10 mouse cellular contexts compared by ENCODE assay signal in the genomic region with DNA sequence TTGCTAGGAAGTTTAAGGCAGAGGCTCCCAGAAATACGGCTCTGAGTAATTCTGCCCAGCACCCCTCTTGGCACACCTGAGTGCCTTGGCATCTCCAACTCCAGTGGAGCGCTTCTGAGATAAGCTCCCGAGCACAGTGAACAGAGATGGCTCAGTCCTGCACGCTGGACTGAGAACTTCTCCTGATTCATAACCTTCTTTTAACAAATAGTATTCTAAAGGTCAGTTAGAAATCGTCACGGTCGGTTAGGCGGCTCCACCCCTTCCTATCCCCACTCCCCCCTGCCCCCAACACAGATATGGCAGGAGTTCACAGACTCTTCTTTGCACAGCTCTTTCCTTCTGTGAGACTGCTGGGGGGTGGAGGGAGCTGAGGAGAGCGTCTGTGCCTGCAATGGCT.
DNase-seq lines count a peak whose midpoint lies in the region; ATAC-seq and TF ChIP-seq lines count a peak whose summit lies in the region.
"Had no signal": no experiment of that assay in that cellular context is flagged by ENCODE, and none has a peak within 500 bp of the region (broad histone marks: within the 10 kb centered on the region; RNA-seq: fewer than 3 reads in every experiment).

No protein-coding gene starts in this region.

- 20% methylated on average over 9 of the region's 9 CpGs for WGBS in cerebellum, adult 2 months
- WGBS in midbrain, embryonic 14.5 days = 53% methylated on average over 9 of the region's 9 CpGs

- no peak for ATAC-seq in cerebellum, adult (ENCODE audit: insufficient number of reproducible peaks, low FRiP score, low TSS enrichment)
- ATAC-seq in midbrain, embryonic 14.5 days (ENCODE audit: low FRiP score, low TSS enrichment) = no peak

- H3K9me3 ChIP-seq in midbrain, embryonic 14.5 days (ENCODE audit: control insufficient read depth, low read length) = no peaks in the 10 kb centered on the region
- H3K9me3 ChIP-seq: hindbrain, embryonic 15.5 days had no signal

- peaks cover 24% of the 10 kb centered on the region for H3K4me1 ChIP-seq in cerebellum, adult 2 months (ENCODE audit: control insufficient read depth, insufficient read depth, low read length)
- peaks cover 4% of the 10 kb centered on the region; the same call in 1 of the 2 replicates for H3K4me1 ChIP-seq in midbrain, embryonic 14.5 days (ENCODE audit: control insufficient read depth, insufficient read depth, low read length)

- no peaks in the 10 kb centered on the region for H3K27me3 ChIP-seq in cerebellum, adult 2 months (ENCODE audit: control insufficient read depth, insufficient read depth, low read length)
- no peaks in the 10 kb centered on the region for H3K27me3 ChIP-seq in midbrain, embryonic 14.5 days (ENCODE audit: control insufficient read depth, insufficient read depth, low read length)
- H3K27me3 ChIP-seq: hindbrain, embryonic 15.5 days had no signal

- H3K27ac ChIP-seq in cerebellum, adult 2 months (ENCODE audit: insufficient read depth, low read length) = no peak overlapping the region
- no peak overlapping the region for H3K27ac ChIP-seq in midbrain, embryonic 14.5 days (replicated peaks; ENCODE audit: low read depth, low read length)
- H3K27ac ChIP-seq: hindbrain, embryonic 15.5 days had no signal

- H3K36me3 ChIP-seq in midbrain, embryonic 14.5 days (ENCODE audit: control insufficient read depth, insufficient read depth, low read length) = no peaks in the 10 kb centered on the region
- H3K36me3 ChIP-seq: hindbrain, embryonic 15.5 days had no signal

- no peak overlapping the region for H3K4me2 ChIP-seq in midbrain, embryonic 14.5 days (ENCODE audit: low read length)
- H3K4me2 ChIP-seq: hindbrain, embryonic 15.5 days had no signal

- H3K9ac ChIP-seq in midbrain, embryonic 14.5 days (replicated peaks; ENCODE audit: low read length) = no peak overlapping the region
- H3K9ac ChIP-seq: hindbrain, embryonic 15.5 days had no signal

- DNase-seq in cerebellum, adult 2 months = peak; percentile 28 to 46
- peak; percentile 30 for DNase-seq in lung, postnatal 36 days
- DNase-seq in lung, postnatal 4 days = no peak
- DNase-seq in heart, postnatal 14 days = peak; percentile 25 to 29
- peak; percentile 68 to 72 for DNase-seq in kidney, postnatal 36 days
- no peak for DNase-seq in MN1 (ENCODE audit: low spot score)
- no peak for DNase-seq in midbrain, embryonic 14.5 days
- DNase-seq: right cerebral cortex, adult 18-20 months had no signal

- TF ChIP-seq CTCF in cerebellum, adult 2 months (IDR thresholded peaks at IDR 0.05; ENCODE audit: borderline replicate concordance, insufficient read depth, low read depth, low read length) = no peak

- no peak for TF ChIP-seq POLR2A in cerebellum, adult 2 months (IDR thresholded peaks at IDR 0.05; ENCODE audit: borderline replicate concordance, insufficient read depth, low read length)

- no peak overlapping the region for H3K4me3 ChIP-seq in cerebellum, adult 2 months (replicated peaks; ENCODE audit: insufficient read depth, low read depth, low read length)
- no peak overlapping the region for H3K4me3 ChIP-seq in midbrain, embryonic 14.5 days (replicated peaks; ENCODE audit: low read depth, low read length)
- H3K4me3 ChIP-seq: hindbrain, embryonic 15.5 days had no signal

- intact Hi-C loops in heart, postnatal 14 days (cut with DNase I) = loop anchor here (5.0 kb wide), 2 partner anchors 55 to 120 kb away; no protein-coding TSS in a partner anchor

Comparison
In these comparisons a context has a peak if more than half of its experiments do, and no peak if none do; other contexts are left out.
1. DNase-seq: peak in cerebellum, adult 2 months (2 of 2), lung, postnatal 36 days (single experiment), heart, postnatal 14 days (2 of 2) and kidney, postnatal 36 days (2 of 2); none in lung, postnatal 4 days (0 of 2), MN1 (single experiment) and midbrain, embryonic 14.5 days (single experiment).